In the genomic region with DNA sequence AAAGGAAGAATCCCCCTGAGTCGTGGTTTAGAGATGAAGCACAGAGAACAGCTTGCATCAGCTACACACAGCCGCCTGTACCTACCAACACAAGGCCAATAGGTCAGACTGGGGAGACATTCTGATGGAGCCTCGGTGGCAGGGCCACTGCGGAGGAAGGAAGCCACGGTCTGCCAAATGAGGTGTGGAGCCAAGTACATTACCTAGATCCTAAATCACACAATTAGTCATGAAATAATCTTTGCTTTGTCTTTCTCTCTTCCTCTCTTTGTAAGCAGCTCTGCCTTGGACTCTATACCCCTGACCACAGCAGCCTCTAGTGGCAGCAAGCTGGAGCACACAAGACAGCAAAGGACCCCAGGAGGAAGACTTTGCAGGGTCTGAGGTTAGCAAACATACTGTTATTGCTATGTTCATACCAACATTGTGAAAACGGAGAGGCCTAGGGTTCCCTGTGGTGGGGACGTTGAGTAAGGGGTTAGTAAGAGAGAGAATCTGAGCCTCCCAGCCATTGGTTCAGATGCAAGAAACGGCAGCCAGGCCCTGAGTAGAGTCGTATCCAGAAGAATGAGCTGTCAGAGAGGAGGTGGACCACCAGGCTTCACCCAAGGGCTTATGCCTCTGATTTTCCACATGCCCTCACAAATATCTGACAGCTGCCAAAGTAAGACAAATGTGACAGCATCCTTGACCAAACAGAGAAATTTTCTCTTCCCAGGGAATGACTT, we compare ENCODE assay signal across 8 mouse cellular contexts.
DNase-seq lines count a peak whose midpoint lies in the region; ATAC-seq and TF ChIP-seq lines count a peak whose summit lies in the region.

No protein-coding gene starts in this region.

- no peak overlapping the region for H3K9ac ChIP-seq in hindbrain, embryonic 14.5 days
- H3K9ac ChIP-seq in limb, embryonic 14.5 days (ENCODE audit: low read depth, low read length, severe bottlenecking) = no peak overlapping the region

- no peaks in the 10 kb centered on the region for H3K27me3 ChIP-seq in hindbrain, embryonic 14.5 days (ENCODE audit: control insufficient read depth, insufficient read depth, low read length)
- H3K27me3 ChIP-seq in limb, embryonic 14.5 days (ENCODE audit: control insufficient read depth, insufficient read depth, low read length) = no peaks in the 10 kb centered on the region

- ATAC-seq in hindbrain, embryonic 14.5 days (ENCODE audit: low FRiP score) = peak; percentile 91
- ATAC-seq in limb, embryonic 14.5 days (ENCODE audit: low FRiP score, low read depth) = 0 out of 2 replicates have a peak, but pooled peaks have one; percentile 37
- ATAC-seq in erythroid progenitor cell, adult 5-6 weeks (replicated peaks; ENCODE audit: low FRiP score, poor library complexity, severe bottlenecking) = no peak

- DNase-seq in left cerebral cortex, adult 2 months (ENCODE audit: extremely low spot score in 1 of 2, low spot score in 2 of 2) = peak; percentile 54 to 62
- no peak for DNase-seq in left cerebral cortex, adult 11 months (ENCODE audit: low spot score)
- peak; percentile 64 for DNase-seq in adrenal gland, postnatal 14 days
- peak; percentile 74 for DNase-seq in hindbrain, embryonic 14.5 days (ENCODE audit: low spot score)
- DNase-seq in limb, embryonic 14.5 days (ENCODE audit: low spot score) = peak; percentile 16
- DNase-seq in retina, postnatal 1 day = peak; percentile 63

- no peak for TF ChIP-seq POLR2A in embryonic fibroblast, embryonic 13.5 days (IDR thresholded peaks at IDR 0.05; ENCODE audit: low read depth, low read length)
- TF ChIP-seq POLR2A in limb, embryonic 14.5 days (IDR thresholded peaks at IDR 0.05; ENCODE audit: borderline replicate concordance, extremely low read depth, insufficient read depth, insufficient read length) = no peak

- H3K27ac ChIP-seq in left cerebral cortex, adult 2 months = peak overlapping the region; percentile 24
- H3K27ac ChIP-seq in embryonic fibroblast, embryonic 13.5 days (ENCODE audit: insufficient read depth, low read length) = no peak overlapping the region
- peak overlapping the region; percentile 10; the same call in 1 of the 2 replicates for H3K27ac ChIP-seq in hindbrain, embryonic 14.5 days
- H3K27ac ChIP-seq in limb, embryonic 14.5 days (replicated peaks; ENCODE audit: low read depth, low read length) = no peak overlapping the region

- intact Hi-C loops in left cerebral cortex, adult 2 months (cut with DNase I) = loop anchor here (2.0 to 10.0 kb wide), 5 partner anchors 194 to 775 kb away; partner anchors contain the start of genes Itfg1, Neto2 and Phkb

- H3K36me3 ChIP-seq in hindbrain, embryonic 14.5 days (replicated peaks; ENCODE audit: control insufficient read depth, insufficient read depth) = no peaks in the 10 kb centered on the region
- H3K36me3 ChIP-seq in limb, embryonic 14.5 days (ENCODE audit: control insufficient read depth, insufficient read depth, low read length) = no peaks in the 10 kb centered on the region

- no peaks in the 10 kb centered on the region for H3K4me1 ChIP-seq in embryonic fibroblast, embryonic 13.5 days (ENCODE audit: control insufficient read depth, insufficient read depth, low read length)
- peaks cover 7% of the 10 kb centered on the region; the same call in 1 of the 2 replicates for H3K4me1 ChIP-seq in hindbrain, embryonic 14.5 days (replicated peaks; ENCODE audit: control insufficient read depth, insufficient read depth, low read length)
- no peaks in the 10 kb centered on the region for H3K4me1 ChIP-seq in limb, embryonic 14.5 days (ENCODE audit: control insufficient read depth, insufficient read depth, low read length)

- TF ChIP-seq CTCF in left cerebral cortex, adult 2 months (IDR thresholded peaks at IDR 0.05) = peak; percentile 86
- peak; percentile 66; the same call in 1 of the 2 replicates for TF ChIP-seq CTCF in embryonic fibroblast, embryonic 13.5 days (IDR thresholded peaks at IDR 0.05; ENCODE audit: borderline replicate concordance, insufficient read depth, low read length)

- H3K4me2 ChIP-seq in hindbrain, embryonic 14.5 days (replicated peaks) = no peak overlapping the region
- no peak overlapping the region for H3K4me2 ChIP-seq in limb, embryonic 14.5 days (replicated peaks; ENCODE audit: low read depth, low read length, severe bottlenecking)

- H3K4me3 ChIP-seq in left cerebral cortex, adult 2 months = no peak overlapping the region
- no peak overlapping the region for H3K4me3 ChIP-seq in embryonic fibroblast, embryonic 13.5 days (ENCODE audit: insufficient read depth, low read length)
- no peak overlapping the region for H3K4me3 ChIP-seq in hindbrain, embryonic 14.5 days (replicated peaks; ENCODE audit: low read length)
- no peak overlapping the region for H3K4me3 ChIP-seq in limb, embryonic 14.5 days (replicated peaks; ENCODE audit: low read length)

- H3K9me3 ChIP-seq in hindbrain, embryonic 14.5 days (ENCODE audit: control insufficient read depth, low read length) = no peaks in the 10 kb centered on the region
- H3K9me3 ChIP-seq in limb, embryonic 14.5 days (ENCODE audit: control insufficient read depth, low read length) = no peaks in the 10 kb centered on the region

- 42% methylated on average over 9 of the region's 9 CpGs for WGBS in hindbrain, embryonic 14.5 days
- WGBS in limb, embryonic 14.5 days = 58% methylated on average over 9 of the region's 9 CpGs

Comparison
In these comparisons a context has a peak if more than half of its experiments do, and no peak if none do; other contexts are left out.
1. H3K27ac ChIP-seq: peak in left cerebral cortex, adult 2 months (single experiment) and hindbrain, embryonic 14.5 days (single experiment); none in embryonic fibroblast, embryonic 13.5 days (single experiment) and limb, embryonic 14.5 days (single experiment).